Mouse (Mus musculus) erythroblast, embryonic 14.5 days (primary cell): ENCODE measurements around the gene Adat1. TPM values are rescaled to one million over a fixed set of nuclear protein-coding genes. Genes with fewer than 3 reads are reported as not detected.
A peak's percentile ranks its signal among the peaks of the same experiment; 100 is the strongest.

Experiments used
- H3K27me3 ChIP-seq: 2 replicates; pipeline ENCODE4 v1.6.1; 2012; ENCODE audit warnings: inconsistent platforms; ENCODE audit not compliant: control insufficient read depth
- H3K36me3 ChIP-seq: 2 replicates; pipeline ENCODE4 v1.6.1; 2012; ENCODE audit warnings: mild to moderate bottlenecking, inconsistent platforms; ENCODE audit not compliant: control insufficient read depth
- H3K4me1 ChIP-seq: 2 replicates; pipeline ENCODE4 v1.6.1; 2012; ENCODE audit warnings: inconsistent platforms; ENCODE audit not compliant: control insufficient read depth
- H3K4me3 ChIP-seq: replicated peaks from 2 replicates; pipeline ENCODE3; 2012; ENCODE audit warnings: moderate library complexity, mild to moderate bottlenecking, inconsistent platforms
- H3K9me3 ChIP-seq: 2 replicates; pipeline ENCODE4 v1.6.1; 2012; ENCODE audit warnings: low read length, inconsistent platforms, mixed read lengths; ENCODE audit not compliant: control insufficient read depth
- GATA1 ChIP-seq: IDR thresholded peaks from 2 replicates; pipeline ENCODE4 v1.6.1; 2012; ENCODE audit warnings: low read length, inconsistent platforms, mixed read lengths
- TAL1 ChIP-seq: IDR thresholded peaks from 3 replicates; pipeline ENCODE4 v1.6.1; 2012; ENCODE audit warnings: low read length, inconsistent platforms, mixed read lengths
- polyA plus RNA-seq: library from polyadenylated mRNA; stranded (reverse); fragments of >175 nt; gene quantifications from 2 replicates; pipeline ENCODE4 v1.2.3, GENCODE M21; 2012

Gene Adat1
- polyA plus RNA-seq, 1 experiment = not detected

DNA sequence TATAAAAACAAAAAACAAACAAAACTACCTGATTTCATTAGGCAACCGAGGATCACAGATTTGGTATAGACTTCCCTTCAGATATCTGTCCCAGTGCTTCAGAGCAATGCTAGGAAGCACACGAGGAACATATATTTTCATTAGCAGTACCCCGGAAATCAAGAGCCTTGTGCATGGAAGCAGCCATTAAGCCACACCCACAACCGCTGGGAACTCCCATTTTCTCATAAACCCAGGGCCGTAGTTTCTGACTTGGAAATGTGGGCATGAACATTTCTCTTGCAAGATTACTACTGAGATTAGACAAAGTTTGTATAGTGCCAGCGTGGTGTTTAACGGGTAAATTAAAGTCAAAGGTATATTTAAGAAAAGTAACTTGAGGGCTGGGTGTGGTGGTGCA is 17.5 kb upstream of the Adat1 start:
- Histone ChIP-seq H3K9me3 (no peaks in the 10 kb centered on the region; the same call in 1 of the 2 replicates), H3K4me3 (peak overlapping the region; percentile 26), H3K36me3 (peaks cover 28% of the 10 kb centered on the region), H3K4me1 (peaks cover 48% of the 10 kb centered on the region), H3K27me3 (no peaks in the 10 kb centered on the region)
- TF ChIP-seq GATA1 (no peak), TAL1 (no peak)

DNA sequence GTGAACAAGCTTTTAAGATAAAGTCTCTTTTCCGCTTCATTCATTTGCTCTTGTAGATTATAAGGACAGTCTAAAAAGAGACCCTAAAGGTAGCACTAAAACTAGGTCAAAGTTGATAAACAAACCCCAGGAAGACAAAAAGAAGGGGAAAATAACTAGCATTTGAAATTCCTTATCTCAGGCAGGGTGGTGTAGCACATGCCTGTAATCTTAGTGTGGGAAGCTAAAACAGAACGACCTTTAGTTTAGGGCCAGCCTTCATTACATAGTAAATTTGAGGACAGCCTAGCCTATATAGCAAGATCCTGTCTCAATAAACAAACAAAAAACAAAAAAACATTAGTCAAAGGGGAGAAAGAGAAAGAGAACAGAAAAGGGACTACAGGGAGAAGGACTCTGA is 15.6 kb upstream of the Adat1 start:
- Histone ChIP-seq H3K36me3 (peaks cover 45% of the 10 kb centered on the region), H3K4me1 (peaks cover 43% of the 10 kb centered on the region), H3K27me3 (no peaks in the 10 kb centered on the region), H3K4me3 (no peak overlapping the region), H3K9me3 (no peaks in the 10 kb centered on the region; the same call in 1 of the 2 replicates)
- TF ChIP-seq GATA1 (no peak), TAL1 (no peak)

DNA sequence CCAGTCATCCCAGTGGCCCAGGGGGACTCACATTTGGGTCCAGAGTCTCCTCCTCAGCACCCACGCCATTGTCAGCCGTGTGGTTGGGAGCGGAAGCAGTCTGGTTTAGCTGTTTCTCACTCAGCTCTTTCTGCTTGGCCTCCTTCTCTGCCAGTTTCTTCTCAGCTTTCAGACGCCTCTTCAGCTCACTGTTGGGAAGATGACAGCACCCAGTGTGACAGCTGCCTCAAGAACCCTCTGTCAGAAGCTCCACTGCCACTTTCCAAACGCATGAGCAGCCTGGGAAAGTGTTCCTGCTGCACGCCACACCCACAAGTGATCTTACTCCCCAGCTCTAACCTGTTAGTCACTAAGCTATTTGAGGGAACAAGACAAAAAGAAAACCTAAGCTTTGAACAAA is 13.5 kb upstream of the Adat1 start:
- H3K36me3 ChIP-seq = peaks cover 66% of the 10 kb centered on the region
- H3K27me3 ChIP-seq = no peaks in the 10 kb centered on the region
- H3K4me1 ChIP-seq = peaks cover 28% of the 10 kb centered on the region
- H3K4me3 ChIP-seq = no peak overlapping the region
- no peaks in the 10 kb centered on the region; the same call in 1 of the 2 replicates for H3K9me3 ChIP-seq
- TF ChIP-seq GATA1 (no peak), TAL1 (no peak)

DNA sequence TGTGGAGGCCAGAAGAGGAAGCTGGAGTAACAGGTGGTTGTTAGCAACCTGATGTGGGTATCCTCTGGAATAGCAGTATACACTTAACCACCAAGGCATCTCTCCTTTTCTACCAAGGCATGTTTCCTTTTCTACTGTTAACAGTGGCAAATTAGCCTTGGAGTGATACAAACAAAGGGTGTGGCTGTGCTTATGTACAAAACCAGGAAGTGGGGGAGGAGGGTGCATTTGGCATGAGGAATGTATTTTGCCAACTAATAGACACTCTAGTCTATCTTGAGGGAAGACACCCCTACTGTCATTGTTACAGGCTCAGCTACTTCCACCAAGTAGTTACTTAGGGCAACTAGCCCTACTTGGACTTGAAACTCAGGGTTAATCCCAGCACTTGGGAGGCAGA is 12.7 kb upstream of the Adat1 start:
- no peaks in the 10 kb centered on the region for H3K27me3 ChIP-seq
- H3K36me3 ChIP-seq = peaks cover 74% of the 10 kb centered on the region
- no peak for TF ChIP-seq GATA1
- no peak for TF ChIP-seq TAL1
- H3K4me3 ChIP-seq = no peak overlapping the region
- no peaks in the 10 kb centered on the region; the same call in 1 of the 2 replicates for H3K9me3 ChIP-seq
- H3K4me1 ChIP-seq = peaks cover 20% of the 10 kb centered on the region

DNA sequence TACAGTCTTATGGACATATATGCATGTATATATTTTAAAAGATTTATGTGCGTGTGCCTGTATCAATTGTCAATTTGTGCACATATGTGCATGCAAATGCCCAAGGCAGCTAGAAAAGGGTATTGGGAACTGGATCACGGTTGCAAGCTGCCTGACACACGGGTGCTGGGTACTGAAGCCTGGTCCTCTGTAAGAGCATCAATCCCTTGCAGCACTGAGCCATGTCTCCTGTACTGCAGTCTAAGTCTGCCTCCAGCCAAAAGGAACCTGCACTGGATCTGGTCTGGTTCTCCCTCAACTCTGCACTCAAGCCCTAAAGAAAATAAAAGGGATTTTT is 569 bp upstream of the Adat1 start:
- peaks cover 67% of the 10 kb centered on the region for H3K36me3 ChIP-seq
- no peaks in the 10 kb centered on the region for H3K9me3 ChIP-seq
- no peaks in the 10 kb centered on the region for H3K27me3 ChIP-seq
- no peak for TF ChIP-seq TAL1
- TF ChIP-seq GATA1 = no peak
- H3K4me1 ChIP-seq = peaks cover 24% of the 10 kb centered on the region
- peak overlapping the region; percentile 23 for H3K4me3 ChIP-seq

DNA sequence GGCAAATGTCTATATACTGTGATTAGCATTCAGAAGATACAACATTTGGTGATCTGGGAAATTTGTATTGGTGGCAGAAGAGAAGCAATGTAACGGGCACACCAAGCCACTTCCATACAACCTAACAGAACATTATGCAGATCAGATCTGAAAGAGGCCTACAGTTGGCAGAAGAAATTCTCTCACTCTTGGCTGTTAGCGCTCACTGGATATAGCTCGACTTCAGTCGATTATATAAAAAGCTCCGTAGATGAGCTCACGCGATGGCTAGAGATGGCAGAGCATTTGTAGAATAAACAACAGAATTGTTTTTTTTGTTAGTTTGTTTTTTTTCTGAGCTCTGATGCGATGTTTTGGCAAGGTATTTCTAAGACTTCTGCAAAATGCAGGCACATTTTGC is 824 bp downstream of the Adat1 start:
- TF ChIP-seq TAL1 = no peak
- no peak for TF ChIP-seq GATA1
- Histone ChIP-seq H3K9me3 (no peaks in the 10 kb centered on the region), H3K27me3 (no peaks in the 10 kb centered on the region), H3K4me1 (peaks cover 24% of the 10 kb centered on the region), H3K4me3 (peak overlapping the region; percentile 82), H3K36me3 (peaks cover 65% of the 10 kb centered on the region)

DNA sequence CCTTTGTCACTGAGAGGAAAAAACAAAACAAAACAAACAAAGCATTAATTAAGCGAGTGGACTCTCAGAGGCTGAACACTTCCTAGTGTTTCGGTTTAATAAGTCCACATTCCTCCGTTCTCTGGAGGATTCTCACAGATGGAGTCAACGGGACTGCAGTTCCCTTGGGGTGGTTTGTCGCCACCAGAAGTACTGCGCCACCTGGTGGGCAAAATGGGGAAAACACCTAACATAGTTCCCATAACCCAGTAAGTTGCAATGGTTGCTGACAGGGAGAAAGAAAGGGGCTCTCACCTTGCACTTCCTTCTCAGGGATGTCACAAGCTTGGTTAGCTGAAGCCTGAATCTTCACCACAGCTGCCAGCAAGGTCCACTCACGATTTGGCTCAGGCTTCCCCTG is 2.2 kb downstream of the Adat1 start:
- no peak for TF ChIP-seq TAL1
- no peak for TF ChIP-seq GATA1
- no peaks in the 10 kb centered on the region for H3K27me3 ChIP-seq
- H3K4me1 ChIP-seq = peaks cover 24% of the 10 kb centered on the region
- no peak overlapping the region for H3K4me3 ChIP-seq
- H3K36me3 ChIP-seq = peaks cover 64% of the 10 kb centered on the region
- H3K9me3 ChIP-seq = no peaks in the 10 kb centered on the region

DNA sequence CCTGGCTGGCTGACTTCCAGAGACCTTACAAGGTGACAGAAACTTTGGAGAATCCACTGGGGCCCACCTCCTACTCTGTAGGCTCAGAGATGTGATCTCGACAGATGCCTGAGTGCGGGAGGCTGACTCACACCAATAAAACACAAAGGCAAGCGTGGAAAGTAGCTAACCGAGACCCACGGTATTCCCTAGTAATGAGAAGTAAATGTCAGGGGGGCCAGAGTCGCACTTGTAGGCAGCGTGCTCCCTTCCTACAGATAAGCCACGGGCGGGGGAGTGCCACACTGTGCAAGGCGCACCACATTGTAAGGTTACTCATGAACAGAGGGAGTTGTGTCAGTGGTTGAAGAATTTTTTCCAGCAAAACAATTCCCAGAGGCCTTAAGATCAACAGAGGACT is 7.6 kb downstream of the Adat1 start:
- H3K36me3 ChIP-seq = peaks cover 72% of the 10 kb centered on the region
- no peak for TF ChIP-seq TAL1
- TF ChIP-seq GATA1 = no peak
- no peak overlapping the region for H3K4me3 ChIP-seq
- H3K27me3 ChIP-seq = no peaks in the 10 kb centered on the region
- peaks cover 5% of the 10 kb centered on the region for H3K4me1 ChIP-seq
- no peaks in the 10 kb centered on the region for H3K9me3 ChIP-seq

DNA sequence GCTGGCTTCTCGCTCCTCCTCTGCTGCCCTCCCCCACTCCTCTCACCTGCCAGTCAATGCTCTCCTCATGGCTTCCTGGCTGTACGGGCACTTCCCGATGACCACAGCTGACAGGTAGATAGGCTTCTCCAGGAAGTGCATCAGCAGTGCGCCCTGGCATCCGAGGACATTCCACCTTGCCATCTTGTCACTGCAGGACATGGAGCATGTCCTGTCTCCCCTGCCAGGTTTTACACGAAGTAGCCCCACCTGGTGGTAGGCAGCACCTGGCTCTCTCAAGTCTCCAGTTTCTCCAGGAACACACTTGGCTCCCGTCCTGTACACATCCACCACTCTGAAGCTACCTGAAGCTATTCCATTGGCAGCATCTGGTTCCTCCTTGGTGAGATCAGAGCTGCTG is 10.0 kb downstream of the Adat1 start:
- no peaks in the 10 kb centered on the region for H3K9me3 ChIP-seq
- H3K27me3 ChIP-seq = no peaks in the 10 kb centered on the region
- peaks cover 61% of the 10 kb centered on the region for H3K36me3 ChIP-seq
- H3K4me3 ChIP-seq = no peak overlapping the region
- peaks cover 5% of the 10 kb centered on the region for H3K4me1 ChIP-seq
- TF ChIP-seq TAL1 (no peak), GATA1 (no peak)

DNA sequence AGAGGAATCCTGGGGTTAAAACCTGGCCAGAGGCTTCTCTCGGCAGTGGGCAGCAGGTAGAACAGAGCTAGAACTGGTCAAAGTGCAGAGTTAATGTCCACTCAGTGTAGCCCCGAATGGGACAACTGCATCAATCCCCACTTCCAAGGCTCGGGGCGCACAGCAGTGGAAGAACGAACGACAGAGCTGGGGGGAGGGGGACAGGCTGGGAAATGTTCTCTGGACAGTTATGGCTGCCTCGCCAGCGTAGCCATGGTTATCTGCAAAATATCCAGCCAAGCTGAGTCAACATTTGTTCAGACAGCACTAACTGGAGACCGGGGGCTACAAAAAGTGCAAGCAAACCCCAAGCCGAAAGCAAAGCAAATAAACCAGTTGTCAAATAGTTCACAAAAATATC is 14.0 kb downstream of the Adat1 start:
- no peak for TF ChIP-seq TAL1
- TF ChIP-seq GATA1 = no peak
- Histone ChIP-seq H3K4me1 (no peaks in the 10 kb centered on the region; the same call in none of the 2 replicates), H3K36me3 (peaks cover 59% of the 10 kb centered on the region), H3K27me3 (no peaks in the 10 kb centered on the region), H3K9me3 (peaks cover 12% of the 10 kb centered on the region), H3K4me3 (no peak overlapping the region)
